Mouse (Mus musculus): ENCODE measurements around the gene Nfkbia.

DNA sequence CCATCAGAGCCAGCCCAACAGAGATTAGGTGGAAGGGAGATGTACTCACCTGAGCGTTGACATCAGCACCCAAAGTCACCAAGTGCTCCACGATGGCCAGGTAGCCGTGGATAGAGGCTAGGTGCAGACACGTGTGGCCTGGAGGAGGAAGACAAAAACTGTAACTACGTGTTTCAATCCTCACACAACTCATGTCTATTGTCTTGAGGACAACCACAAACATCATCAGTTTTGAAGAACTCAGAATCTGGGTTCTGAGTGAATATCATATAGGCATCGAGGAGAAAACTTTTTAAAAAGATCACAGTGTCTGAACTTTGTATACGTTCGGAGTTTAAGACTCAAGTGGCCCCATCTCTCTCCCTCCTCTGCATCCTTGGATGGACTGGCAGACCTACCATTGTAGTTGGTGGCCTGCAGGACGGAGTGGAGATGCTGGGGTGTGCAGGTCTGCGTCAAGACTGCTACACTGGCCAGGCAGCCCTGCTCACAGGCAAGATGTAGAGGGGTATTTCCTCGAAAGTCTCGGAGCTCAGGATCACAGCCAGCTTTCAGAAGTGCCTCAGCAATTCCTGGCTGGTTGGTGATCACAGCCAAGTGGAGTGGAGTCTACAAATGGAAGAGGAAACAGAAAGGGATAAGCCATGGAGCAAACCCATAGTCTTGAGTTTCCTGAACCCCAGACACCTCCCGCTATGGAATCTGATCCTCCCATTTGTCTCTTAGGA, 1.6 kb downstream of the Nfkbia start:
- no peak for TF ChIP-seq GATA1 (IDR thresholded peaks at IDR 0.05; ENCODE audit: low read length)
- no peak for TF ChIP-seq TAL1 (IDR thresholded peaks at IDR 0.05; ENCODE audit: low read length)
